21 mouse cellular contexts compared by ENCODE assay signal in genomic region chr10:28723266-28723665, GRCm38 (mm10). TPM values are rescaled to one million over a fixed set of nuclear protein-coding genes. Genes with fewer than 3 reads are reported as not detected.
DNase-seq lines count a peak whose midpoint lies in the region; ATAC-seq lines count a peak whose summit lies in the region.
"Had no signal": no experiment of that assay in that cellular context is flagged by ENCODE, and none has a peak within 500 bp of the region (broad histone marks: within the 10 kb centered on the region; RNA-seq: fewer than 3 reads in every experiment).

No protein-coding gene starts in this region.

- no peak overlapping the region for H3K9ac ChIP-seq in forebrain, embryonic 13.5 days
- no peak overlapping the region for H3K9ac ChIP-seq in forebrain, embryonic 11.5 days (ENCODE audit: low read length)
- H3K9ac ChIP-seq in midbrain, embryonic 11.5 days (ENCODE audit: low read length) = no peak overlapping the region
- H3K9ac ChIP-seq: embryonic facial prominence, embryonic 13.5 days; embryonic facial prominence, embryonic 15.5 days had no signal

- no peak overlapping the region for H3K4me3 ChIP-seq in forebrain, embryonic 13.5 days
- no peak overlapping the region for H3K4me3 ChIP-seq in forebrain, embryonic 11.5 days (ENCODE audit: low read depth, low read length)
- no peak overlapping the region for H3K4me3 ChIP-seq in midbrain, embryonic 11.5 days (ENCODE audit: low read depth, low read length)
- H3K4me3 ChIP-seq in midbrain, embryonic 10.5 days = no peak overlapping the region
- H3K4me3 ChIP-seq: embryonic facial prominence, embryonic 13.5 days; embryonic facial prominence, embryonic 15.5 days; erythroblast, embryonic 14.5 days; forebrain, embryonic 10.5 days had no signal

- no peak overlapping the region for H3K27ac ChIP-seq in forebrain, embryonic 13.5 days
- H3K27ac ChIP-seq in forebrain, embryonic 11.5 days (ENCODE audit: low read depth, low read length) = no peak overlapping the region
- H3K27ac ChIP-seq in midbrain, embryonic 11.5 days (ENCODE audit: low read depth, low read length) = no peak overlapping the region
- H3K27ac ChIP-seq in midbrain, embryonic 10.5 days (replicated peaks) = no peak overlapping the region
- H3K27ac ChIP-seq: embryonic facial prominence, embryonic 13.5 days; embryonic facial prominence, embryonic 15.5 days; forebrain, embryonic 10.5 days had no signal

- H3K4me1 ChIP-seq in forebrain, embryonic 13.5 days = no peaks in the 10 kb centered on the region
- H3K4me1 ChIP-seq in forebrain, embryonic 11.5 days (replicated peaks; ENCODE audit: control insufficient read depth, insufficient read depth, low read length) = no peaks in the 10 kb centered on the region
- H3K4me1 ChIP-seq in midbrain, embryonic 11.5 days (ENCODE audit: control insufficient read depth, insufficient read depth, low read length) = no peaks in the 10 kb centered on the region
- H3K4me1 ChIP-seq in midbrain, embryonic 10.5 days = no peaks in the 10 kb centered on the region
- H3K4me1 ChIP-seq: embryonic facial prominence, embryonic 13.5 days; embryonic facial prominence, embryonic 15.5 days; forebrain, embryonic 10.5 days had no signal

- peak; percentile 19; the same call in 1 of the 2 replicates for ATAC-seq in forebrain, embryonic 13.5 days
- ATAC-seq in forebrain, embryonic 11.5 days (replicated peaks; ENCODE audit: low FRiP score) = no peak
- no peak for ATAC-seq in midbrain, embryonic 11.5 days (ENCODE audit: low FRiP score)
- ATAC-seq: forebrain, embryonic 14.5 days; forebrain, embryonic 16.5 days had no signal

- WGBS in forebrain, embryonic 13.5 days = 86% methylated on average over 7 of the region's 7 CpGs
- 96% methylated on average over 7 of the region's 7 CpGs for WGBS in forebrain, embryonic 11.5 days
- 86% methylated on average over 7 of the region's 7 CpGs for WGBS in midbrain, embryonic 11.5 days
- 90% methylated on average over 7 of the region's 7 CpGs for WGBS in midbrain, embryonic 10.5 days

- peak; percentile 62 to 72 for DNase-seq in cerebellum, postnatal 14 days
- no peak for DNase-seq in cerebellum, adult 11-12 months
- no peak for DNase-seq in forebrain, embryonic 11.5 days (ENCODE audit: low spot score)
- DNase-seq in midbrain, embryonic 11.5 days (ENCODE audit: low spot score, missing footprints) = peak; percentile 53
- no peak for DNase-seq in midbrain, embryonic 10.5 days (ENCODE audit: low spot score)
- DNase-seq: adrenal gland, adult 2 months; adrenal gland, postnatal 10 days; adrenal gland, postnatal 25 days; cerebellum, adult 11 months; embryo, embryonic 11 days had no signal

- no peaks in the 10 kb centered on the region for H3K27me3 ChIP-seq in forebrain, embryonic 13.5 days
- H3K27me3 ChIP-seq in forebrain, embryonic 11.5 days (ENCODE audit: control insufficient read depth, insufficient read depth, low read length) = no peaks in the 10 kb centered on the region
- no peaks in the 10 kb centered on the region for H3K27me3 ChIP-seq in midbrain, embryonic 11.5 days (ENCODE audit: control insufficient read depth, insufficient read depth, low read length)
- no peaks in the 10 kb centered on the region for H3K27me3 ChIP-seq in midbrain, embryonic 10.5 days (ENCODE audit: low read depth, poor library complexity, severe bottlenecking)
- H3K27me3 ChIP-seq: embryonic facial prominence, embryonic 13.5 days; embryonic facial prominence, embryonic 15.5 days had no signal

- H3K36me3 ChIP-seq in forebrain, embryonic 13.5 days (ENCODE audit: poor library complexity, severe bottlenecking) = no peaks in the 10 kb centered on the region
- no peaks in the 10 kb centered on the region for H3K36me3 ChIP-seq in forebrain, embryonic 11.5 days (ENCODE audit: control insufficient read depth, insufficient read depth, low read length)
- H3K36me3 ChIP-seq in midbrain, embryonic 11.5 days (ENCODE audit: control insufficient read depth, insufficient read depth, low read length) = no peaks in the 10 kb centered on the region
- no peaks in the 10 kb centered on the region for H3K36me3 ChIP-seq in midbrain, embryonic 10.5 days
- H3K36me3 ChIP-seq: embryonic facial prominence, embryonic 13.5 days; embryonic facial prominence, embryonic 15.5 days; forebrain, embryonic 10.5 days had no signal

- no peak overlapping the region for H3K4me2 ChIP-seq in forebrain, embryonic 13.5 days
- no peak overlapping the region for H3K4me2 ChIP-seq in forebrain, embryonic 11.5 days (ENCODE audit: low read depth, low read length, severe bottlenecking)
- H3K4me2 ChIP-seq in midbrain, embryonic 11.5 days = no peak overlapping the region
- H3K4me2 ChIP-seq: embryonic facial prominence, embryonic 13.5 days; embryonic facial prominence, embryonic 15.5 days had no signal

- no peaks in the 10 kb centered on the region for H3K9me3 ChIP-seq in forebrain, embryonic 13.5 days (replicated peaks)
- no peaks in the 10 kb centered on the region for H3K9me3 ChIP-seq in forebrain, embryonic 11.5 days (ENCODE audit: control insufficient read depth, low read length)
- H3K9me3 ChIP-seq in midbrain, embryonic 11.5 days (ENCODE audit: control insufficient read depth, low read length) = no peaks in the 10 kb centered on the region
- no peaks in the 10 kb centered on the region for H3K9me3 ChIP-seq in midbrain, embryonic 10.5 days (replicated peaks)
- H3K9me3 ChIP-seq: embryonic facial prominence, embryonic 13.5 days; embryonic facial prominence, embryonic 15.5 days; forebrain, embryonic 10.5 days had no signal

RNA-seq across cellular contexts. Expression of gene Themis, which starts 55.1 kb away (rescaled TPM):
- polyA plus RNA-seq in forebrain, embryonic 13.5 days (2015; fragmentation: Nextera tagmentation; extraction: Ambion mirVana) = not detected in 2 replicates
- 0.07 TPM in 1 of 2 replicates, not detected in the other for polyA plus RNA-seq in forebrain, embryonic 11.5 days (2014; fragmentation: Nextera tagmentation; extraction: Ambion mirVana)
- 0.04 TPM in 1 of 2 replicates, not detected in the other for polyA plus RNA-seq in midbrain, embryonic 11.5 days (2014; fragmentation: Nextera tagmentation; extraction: Ambion mirVana)
- polyA plus RNA-seq in midbrain, embryonic 10.5 days (2016; fragmentation: Nextera tagmentation; extraction: Ambion mirVana) = not detected in 2 replicates
- polyA plus RNA-seq: adrenal gland, adult 2 months; brain, embryonic 14.5 days; C2C12; cerebellum, adult 2 months; embryonic facial prominence, embryonic 13.5 days; embryonic facial prominence, embryonic 15.5 days; erythroblast, embryonic 14.5 days; forebrain, embryonic 10.5 days; forebrain, embryonic 14.5 days; forebrain, embryonic 16.5 days; frontal cortex, adult 2 months had no signal

Comparison
In these comparisons a context has a peak if more than half of its experiments do, and no peak if none do; other contexts are left out.
1. DNase-seq: peak in cerebellum, postnatal 14 days (2 of 2) and midbrain, embryonic 11.5 days (single experiment); none in cerebellum, adult 11-12 months (single experiment), forebrain, embryonic 11.5 days (single experiment) and midbrain, embryonic 10.5 days (single experiment).